Mouse (Mus musculus) brown adipose tissue, adult 24 weeks (tissue): Measurements from ENCODE around the gene Mad2l1bp. TPM values are rescaled to one million over a fixed set of nuclear protein-coding genes. Genes with fewer than 3 reads are reported as not detected.

Experiments used
- H3K27ac ChIP-seq: fragments of 200-500 bp; replicated peaks from 2 replicates; pipeline ENCODE4 v1.5.1; 2012; ENCODE audit warnings: low read depth, mild to moderate bottlenecking, low read length
- H3K4me1 ChIP-seq: fragments of 200-500 bp; 2 replicates; pipeline ENCODE4 v1.6.1; 2012; ENCODE audit warnings: low read length, mixed read lengths; ENCODE audit not compliant: control insufficient read depth, insufficient read depth, insufficient read length
- H3K4me3 ChIP-seq: fragments of 200-500 bp; 2 replicates; pipeline ENCODE4 v1.5.1; 2012; ENCODE audit warnings: low read depth, mild to moderate bottlenecking, low read length, moderate library complexity; ENCODE audit not compliant: insufficient read depth
- polyA plus RNA-seq: library from polyadenylated mRNA; stranded (reverse); fragments of >200 nt; gene quantifications from 2 replicates; pipeline ENCODE4 v1.2.4, GENCODE M21; 2012; ENCODE audit not compliant: missing spikeins, insufficient read depth, insufficient read length

The Mad2l1bp gene
- polyA plus RNA-seq: 4.2 and 4.9 TPM in 2 replicates

DNA sequence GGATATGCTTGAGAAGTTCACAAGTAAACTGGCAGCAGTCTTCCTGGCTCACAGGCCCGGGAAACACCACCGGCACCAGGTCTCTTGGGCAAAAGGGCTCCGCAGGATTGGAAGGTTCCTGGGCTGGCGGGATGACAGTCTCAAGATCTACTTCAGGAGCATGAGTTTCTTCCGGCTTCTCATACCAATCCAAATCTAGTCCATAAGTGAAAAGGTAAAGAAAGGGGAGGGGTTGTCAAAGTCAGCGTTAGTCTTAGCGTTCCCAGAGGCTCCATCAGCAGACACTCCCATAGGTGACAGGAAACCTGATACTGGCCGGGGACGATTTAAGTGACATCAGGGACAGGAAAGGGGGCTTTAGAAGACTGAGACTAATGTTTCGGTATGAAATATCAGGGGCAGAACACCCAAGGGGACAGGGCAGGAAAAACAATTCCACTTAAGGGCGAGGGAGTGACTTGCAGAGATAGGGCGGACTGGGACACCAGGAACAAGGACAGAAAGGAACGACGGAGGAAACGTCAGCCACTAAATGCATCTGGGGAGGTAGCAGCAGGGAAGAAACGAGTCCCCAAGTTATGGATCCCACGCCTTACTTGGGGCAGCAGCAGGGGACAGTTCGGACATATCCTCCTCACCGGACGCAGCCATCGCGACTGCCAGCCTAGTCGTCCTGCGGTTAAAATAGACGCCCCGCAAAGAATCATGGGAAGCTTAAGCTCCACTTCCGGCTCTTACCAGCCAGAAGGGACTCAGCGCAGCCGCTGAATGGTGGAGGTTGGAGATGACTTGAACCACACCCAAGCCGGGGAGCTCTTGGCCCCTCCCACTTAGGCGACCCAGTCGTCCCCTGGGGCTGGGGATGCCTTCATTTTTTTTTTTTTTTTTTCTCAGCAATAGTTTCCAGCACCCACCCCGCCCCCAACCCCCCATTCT, at the start of gene Mad2l1bp:
TSS of gene Mad2l1bp (minus strand) at position 707 of the 936 bp plus-strand sequence.
- Histone ChIP-seq H3K4me1 (no peaks in the 10 kb centered on the region), H3K4me3 (peak within 1 kb of the TSS; percentile 86), H3K27ac (peak within 1 kb of the TSS; percentile 89)

- Histone ChIP-seq H3K27ac (peak overlapping the region; percentile 8; the same call in 1 of the 2 replicates), H3K4me3 (peak overlapping the region; percentile 80), H3K4me1 (no peaks in the 10 kb centered on the region)
These were observed 49.7 kb upstream of the Mad2l1bp start for GRCm38 (mm10) chr17:46203078-46203477.

GRCm38 (mm10) chr17:46202421-46203071, 49.2 kb upstream of the Mad2l1bp start, which contains the start of the genes Polh and Xpo5:
TSS of gene Polh (minus strand) at chr17:46202645.
TSS of gene Xpo5 (plus strand) at chr17:46202782.
- peak within 1 kb of the TSS; percentile 87 for H3K4me3 ChIP-seq
- no peaks in the 10 kb centered on the region for H3K4me1 ChIP-seq
- H3K27ac ChIP-seq: peak within 1 kb of the TSS; percentile 10; the same call in 1 of the 2 replicates

DNA sequence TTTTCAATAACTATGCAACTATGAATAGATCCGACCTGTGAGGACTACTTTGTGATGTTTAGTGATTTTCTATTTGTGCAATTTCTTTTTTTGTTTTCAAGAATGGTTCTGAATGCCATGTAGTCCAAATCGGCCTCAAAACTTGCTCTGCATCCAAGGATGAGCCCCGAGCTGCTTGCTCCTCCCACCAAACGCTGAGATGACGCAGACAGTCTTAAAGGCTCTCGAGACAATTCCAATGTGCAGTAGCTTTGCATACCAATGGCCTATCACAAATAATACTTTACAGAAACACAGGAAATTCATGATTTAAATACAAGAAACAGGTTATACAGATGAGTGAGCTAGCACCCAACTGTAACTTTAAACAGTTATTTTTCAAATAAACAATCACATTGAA, 47.8 kb upstream of the Mad2l1bp start:
- no peak overlapping the region for H3K4me3 ChIP-seq
- no peaks in the 10 kb centered on the region for H3K4me1 ChIP-seq
- no peak overlapping the region for H3K27ac ChIP-seq

- H3K4me1 ChIP-seq: no peaks in the 10 kb centered on the region
- H3K27ac ChIP-seq: no peak overlapping the region
- no peak overlapping the region for H3K4me3 ChIP-seq
These were observed 35.5 kb upstream of the Mad2l1bp start for GRCm38 (mm10) chr17:46188829-46189228.

DNA sequence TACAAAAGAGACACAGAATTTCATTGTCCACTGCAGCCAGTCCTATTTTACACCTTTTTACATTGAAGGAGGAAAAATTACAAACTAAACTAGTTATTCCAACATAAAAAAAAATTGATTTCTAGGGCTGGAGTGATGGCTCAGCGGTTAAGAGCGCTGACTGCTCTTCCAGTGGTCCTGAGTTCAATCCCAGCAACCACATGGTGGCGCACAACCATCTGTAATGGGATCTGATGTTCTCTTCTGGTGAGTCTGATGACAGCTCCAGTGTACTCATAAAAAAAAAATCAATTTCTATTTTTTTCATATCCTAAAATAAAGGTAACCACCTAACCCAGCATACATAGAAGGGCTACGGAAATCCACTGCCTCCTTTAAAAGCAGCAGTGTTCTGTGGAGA, 28.9 kb upstream of the Mad2l1bp start:
- H3K27ac ChIP-seq: no peak overlapping the region
- no peak overlapping the region for H3K4me3 ChIP-seq
- H3K4me1 ChIP-seq: no peaks in the 10 kb centered on the region

GRCm38 (mm10) chr17:46170538-46170937, 17.2 kb upstream of the Mad2l1bp start:
- Histone ChIP-seq H3K4me3 (no peak overlapping the region), H3K4me1 (no peaks in the 10 kb centered on the region), H3K27ac (no peak overlapping the region)

- H3K4me1 ChIP-seq: no peaks in the 10 kb centered on the region
- H3K27ac ChIP-seq: no peak overlapping the region
- no peak overlapping the region for H3K4me3 ChIP-seq
These were observed 15.4 kb upstream of the Mad2l1bp start for GRCm38 (mm10) chr17:46168768-46169167.

DNA sequence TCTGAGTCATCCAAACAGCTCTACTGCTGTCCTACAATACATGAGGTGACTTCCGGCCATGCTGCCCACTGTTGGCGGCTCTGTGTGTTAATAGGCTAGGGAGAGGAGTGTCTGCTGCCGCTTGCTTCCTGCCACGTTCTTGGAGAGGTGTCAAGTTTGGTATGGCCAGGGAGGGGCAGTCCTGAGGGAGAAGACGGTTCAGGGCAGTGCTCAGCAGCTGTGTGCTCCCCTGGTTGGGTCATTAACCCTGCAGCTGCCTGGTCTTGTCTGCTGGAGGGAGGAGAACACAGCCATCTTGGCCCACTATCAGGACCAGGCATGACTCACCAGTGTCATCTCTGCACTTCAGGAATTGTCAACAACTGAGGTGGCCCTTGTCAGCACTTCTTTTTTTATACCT, 15.0 kb upstream of the Mad2l1bp start:
- peaks cover 2% of the 10 kb centered on the region; the same call in 1 of the 2 replicates for H3K4me1 ChIP-seq
- H3K4me3 ChIP-seq: no peak overlapping the region
- no peak overlapping the region for H3K27ac ChIP-seq

DNA sequence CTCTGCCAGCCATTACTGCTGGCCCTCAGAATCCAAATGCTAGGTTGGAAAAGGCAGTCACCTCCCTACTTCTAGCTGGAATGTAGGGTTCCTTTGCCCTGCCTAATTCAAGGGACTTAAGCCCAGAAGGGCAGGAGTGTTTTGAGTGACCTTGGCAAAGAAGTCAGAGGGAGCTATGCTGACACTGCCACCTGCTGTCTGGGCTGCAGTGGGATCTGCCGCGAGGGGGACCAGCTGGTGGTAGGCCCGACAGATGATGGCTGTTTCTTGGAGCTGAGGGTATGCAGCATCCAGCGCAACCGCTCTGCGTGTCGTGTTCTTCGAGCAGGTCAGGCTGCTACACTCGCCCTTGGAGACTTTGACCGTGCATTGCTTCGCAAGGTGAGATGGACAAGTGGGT, 13.7 kb upstream of the Mad2l1bp start:
- Histone ChIP-seq H3K27ac (no peak overlapping the region), H3K4me1 (peaks cover 7% of the 10 kb centered on the region), H3K4me3 (no peak overlapping the region)

DNA sequence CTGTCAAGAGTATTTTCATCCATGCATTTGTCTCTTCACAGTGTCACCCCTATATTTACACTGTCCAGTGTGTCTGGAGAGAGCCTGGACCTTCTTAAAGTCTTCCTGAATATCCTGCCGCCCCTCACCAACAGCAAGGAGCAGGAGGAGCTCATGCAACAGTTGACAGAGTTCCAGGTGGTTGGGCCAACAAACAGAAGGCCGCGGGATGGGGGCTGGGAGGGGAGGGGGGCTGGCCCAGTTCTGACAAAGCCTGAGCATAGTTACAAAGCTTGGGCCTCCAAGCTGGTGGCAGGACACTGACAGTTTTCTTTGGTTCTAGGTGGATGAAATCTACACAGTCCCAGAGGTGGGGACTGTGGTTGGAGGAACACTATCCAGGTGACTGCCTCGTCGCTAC, 12.9 kb upstream of the Mad2l1bp start:
- H3K27ac ChIP-seq: no peak overlapping the region
- peaks cover 12% of the 10 kb centered on the region for H3K4me1 ChIP-seq
- no peak overlapping the region for H3K4me3 ChIP-seq

GRCm38 (mm10) chr17:46165460-46165859, 12.1 kb upstream of the Mad2l1bp start:
- Histone ChIP-seq H3K4me3 (no peak overlapping the region), H3K4me1 (peaks cover 12% of the 10 kb centered on the region), H3K27ac (no peak overlapping the region)

GRCm38 (mm10) chr17:46164791-46165190, 11.4 kb upstream of the Mad2l1bp start:
- Histone ChIP-seq H3K4me3 (no peak overlapping the region), H3K27ac (no peak overlapping the region), H3K4me1 (peaks cover 13% of the 10 kb centered on the region)

GRCm38 (mm10) chr17:46164301-46164700, 10.9 kb upstream of the Mad2l1bp start:
- Histone ChIP-seq H3K4me3 (no peak overlapping the region), H3K4me1 (peaks cover 16% of the 10 kb centered on the region), H3K27ac (no peak overlapping the region)

DNA sequence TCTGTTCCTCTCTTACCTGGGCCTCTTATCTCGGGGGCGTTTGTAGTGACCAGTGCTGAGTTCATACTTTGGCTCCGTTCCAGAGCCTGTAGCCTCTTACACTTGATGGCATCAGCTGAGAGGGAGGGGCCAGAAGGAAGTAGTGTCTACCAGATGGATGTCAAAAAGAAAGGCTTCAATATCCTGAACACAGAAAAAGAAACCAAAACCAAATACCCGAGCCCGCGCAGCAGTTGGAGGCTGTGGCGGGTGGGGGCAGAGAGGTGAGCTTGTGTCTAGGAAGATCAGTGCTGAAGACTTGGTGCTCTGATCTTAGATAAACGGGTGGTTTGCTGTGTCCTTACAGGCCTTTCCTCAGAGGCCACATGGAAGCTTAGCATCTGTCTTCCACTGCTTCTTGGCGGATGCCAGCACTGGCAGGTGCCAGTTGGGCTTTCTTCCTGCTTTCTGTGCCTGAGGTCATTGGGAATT, 9.6 kb upstream of the Mad2l1bp start:
- Histone ChIP-seq H3K4me3 (peak overlapping the region; percentile 47), H3K27ac (peak overlapping the region; percentile 81), H3K4me1 (peaks cover 16% of the 10 kb centered on the region)
